Mouse (Mus musculus) kidney, postnatal 0 days (tissue): ENCODE measurements around the gene Gm5148. TPM values are rescaled to one million over a fixed set of nuclear protein-coding genes. Genes with fewer than 3 reads are reported as not detected.

Source experiments
- ATAC-seq: fragments of 200-750 bp; cut with Nextera tagmentation; replicated peaks from 2 replicates; pipeline ENCODE4 v1.8.0; 2017; ENCODE audit warnings: low read depth, moderate number of reproducible peaks, moderate TSS enrichment, moderate library complexity; ENCODE audit not compliant: low FRiP score
- DNase-seq: peaks from one replicate; pipeline ENCODE4 v3.0.0-alpha.2; 2016; ENCODE audit warnings: low spot score
- H3K27ac ChIP-seq: fragments of 300-500 bp; sonication (generic); 2 replicates; pipeline ENCODE4 v1.5.1; 2014; ENCODE audit warnings: mild to moderate bottlenecking
- H3K27me3 ChIP-seq: fragments of 300-500 bp; sonication (generic); 2 replicates; pipeline ENCODE4 v1.6.1; 2014; ENCODE audit warnings: low read length, mixed read lengths; ENCODE audit not compliant: insufficient read depth
- H3K36me3 ChIP-seq: fragments of 300-500 bp; sonication (generic); 2 replicates; pipeline ENCODE4 v1.6.1; 2014; ENCODE audit warnings: low read length, mixed read lengths; ENCODE audit not compliant: insufficient read depth
- H3K4me1 ChIP-seq: fragments of 300-500 bp; sonication (generic); replicated peaks from 2 replicates; pipeline ENCODE4 v1.6.1; 2014; ENCODE audit warnings: antibody characterized with exemption, low read length, mixed read lengths; ENCODE audit not compliant: insufficient read depth
- H3K4me2 ChIP-seq: fragments of 300-500 bp; sonication (generic); 2 replicates; pipeline ENCODE4 v1.6.1; 2014; ENCODE audit warnings: mild to moderate bottlenecking, low read length, moderate library complexity, mixed read lengths
- H3K4me3 ChIP-seq: fragments of 300-500 bp; sonication (generic); replicated peaks from 2 replicates; pipeline ENCODE4 v1.5.1; 2014; ENCODE audit warnings: low read depth, low read length
- H3K9ac ChIP-seq: fragments of 300-500 bp; sonication (generic); 2 replicates; pipeline ENCODE4 v1.6.1; 2014; ENCODE audit warnings: low read depth, low read length
- H3K9me3 ChIP-seq: fragments of 300-500 bp; sonication (generic); replicated peaks from 2 replicates; pipeline ENCODE4 v1.6.1; 2016; ENCODE audit warnings: low read length, inconsistent platforms, mixed read lengths
- CTCF ChIP-seq: IDR thresholded peaks from 2 replicates; pipeline ENCODE4 v1.5.1; 2016; ENCODE audit warnings: antibody characterized with exemption, low read depth, mild to moderate bottlenecking, moderate library complexity
- WGBS: fragments of 180-500 bp; shearing (Covaris S2); extraction: QIAGEN DNeasy Blood & Tissue Kit; methylation state at CpG from one replicate; pipeline ENCODE4 v1.1.7; 2014; 5-methylcytosine and 5-hydroxymethylcytosine counted together
- polyA plus RNA-seq: library from polyadenylated mRNA; unstranded; fragments of >200 nt; fragmentation: Nextera tagmentation; extraction: Ambion mirVana; gene quantifications from 2 replicates; pipeline ENCODE4 v1.2.1, GENCODE M21; 2015

The Gm5148 gene
- polyA plus RNA-seq, 1 experiment from 2014 or later, result 14.4 TPM

GRCm38 (mm10) chr3:37673513-37674261 lies 50.6 kb downstream of the Gm5148 start:
- 52% methylated on average over 13 of the region's 13 CpGs for WGBS
- peak; percentile 36 for ATAC-seq
- no peaks in the 10 kb centered on the region for H3K36me3 ChIP-seq
- no peaks in the 10 kb centered on the region for H3K27me3 ChIP-seq
- no peak overlapping the region for H3K27ac ChIP-seq
- no peak overlapping the region for H3K4me2 ChIP-seq
- peaks cover 14% of the 10 kb centered on the region for H3K4me1 ChIP-seq
- no peak for TF ChIP-seq CTCF
- H3K9me3 ChIP-seq, result 0 out of 2 replicates have a peak, but pooled peaks cover 13% of the 10 kb centered on the region
- no peak overlapping the region for H3K4me3 ChIP-seq
- no peak for DNase-seq
- no peak overlapping the region for H3K9ac ChIP-seq

GRCm38 (mm10) chr3:37672266-37673040 lies 51.8 kb downstream of the Gm5148 start:
- no peak for ATAC-seq
- Histone ChIP-seq H3K9ac (no peak overlapping the region), H3K27ac (no peak overlapping the region), H3K4me2 (no peak overlapping the region), H3K4me1 (peaks cover 14% of the 10 kb centered on the region), H3K9me3 (0 out of 2 replicates have a peak, but pooled peaks cover 16% of the 10 kb centered on the region), H3K36me3 (no peaks in the 10 kb centered on the region), H3K27me3 (no peaks in the 10 kb centered on the region), H3K4me3 (no peak overlapping the region)
- no peak for TF ChIP-seq CTCF
- 19% methylated on average over 15 of the region's 15 CpGs for WGBS
- no peak for DNase-seq

GRCm38 (mm10) chr3:37669100-37669499 lies 55.2 kb downstream of the Gm5148 start:
- no peaks in the 10 kb centered on the region for H3K36me3 ChIP-seq
- TF ChIP-seq CTCF, result no peak
- H3K27me3 ChIP-seq, result no peaks in the 10 kb centered on the region
- H3K4me1 ChIP-seq, result peaks cover 16% of the 10 kb centered on the region
- no peak for DNase-seq
- 97% methylated on average over 20 of the region's 20 CpGs for WGBS
- no peak overlapping the region for H3K4me3 ChIP-seq
- ATAC-seq, result no peak
- no peak overlapping the region for H3K9ac ChIP-seq
- 0 out of 2 replicates have a peak, but pooled peaks cover 16% of the 10 kb centered on the region for H3K9me3 ChIP-seq
- no peak overlapping the region for H3K4me2 ChIP-seq
- no peak overlapping the region for H3K27ac ChIP-seq

DNA sequence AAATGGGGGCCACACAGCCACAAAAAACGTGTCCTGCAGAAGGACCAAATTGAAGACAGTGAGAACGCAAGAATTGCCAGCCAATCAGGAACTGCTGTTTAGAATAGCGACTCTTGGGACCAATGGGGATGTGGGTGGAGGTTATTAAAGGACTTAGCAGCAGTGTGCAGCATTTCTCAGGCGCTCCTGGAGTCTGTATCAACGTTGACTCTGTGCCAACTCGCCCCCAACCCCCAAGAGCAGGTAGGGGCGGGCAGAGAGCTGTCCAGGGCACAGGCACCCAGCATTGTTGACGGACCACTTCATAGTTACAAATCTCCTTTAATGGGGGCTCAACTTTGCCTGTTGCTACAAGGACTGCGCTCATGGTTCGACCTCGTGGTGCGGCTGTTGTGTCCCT lies 55.6 kb downstream of the Gm5148 start:
- Histone ChIP-seq H3K4me2 (no peak overlapping the region), H3K9ac (no peak overlapping the region), H3K27ac (no peak overlapping the region), H3K4me3 (no peak overlapping the region), H3K9me3 (0 out of 2 replicates have a peak, but pooled peaks cover 16% of the 10 kb centered on the region), H3K4me1 (peaks cover 16% of the 10 kb centered on the region), H3K27me3 (no peaks in the 10 kb centered on the region), H3K36me3 (no peaks in the 10 kb centered on the region)
- WGBS, result 96% methylated on average over 12 of the region's 12 CpGs
- TF ChIP-seq CTCF, result no peak
- ATAC-seq, result no peak
- DNase-seq, result no peak

GRCm38 (mm10) chr3:37667736-37668135 lies 56.6 kb downstream of the Gm5148 start:
- H3K27me3 ChIP-seq, result no peaks in the 10 kb centered on the region
- H3K27ac ChIP-seq, result peak overlapping the region; percentile 28; the same call in 1 of the 2 replicates
- TF ChIP-seq CTCF, result peak; percentile 20; the same call in 1 of the 2 replicates
- DNase-seq, result no peak
- no peak overlapping the region for H3K9ac ChIP-seq
- 25% methylated on average over 7 of the region's 7 CpGs for WGBS
- no peak for ATAC-seq
- 0 out of 2 replicates have a peak, but pooled peaks cover 16% of the 10 kb centered on the region for H3K9me3 ChIP-seq
- H3K4me3 ChIP-seq, result no peak overlapping the region
- no peak overlapping the region for H3K4me2 ChIP-seq
- peaks cover 13% of the 10 kb centered on the region for H3K4me1 ChIP-seq
- H3K36me3 ChIP-seq, result no peaks in the 10 kb centered on the region

- H3K9ac ChIP-seq, result no peak overlapping the region
- DNase-seq (no peak), ATAC-seq (peak; percentile 22; the same call in 1 of the 2 replicates)
- TF ChIP-seq CTCF, result no peak
- no peaks in the 10 kb centered on the region for H3K36me3 ChIP-seq
- no peak overlapping the region for H3K4me2 ChIP-seq
- no peaks in the 10 kb centered on the region for H3K27me3 ChIP-seq
- 0 out of 2 replicates have a peak, but pooled peaks cover 16% of the 10 kb centered on the region for H3K9me3 ChIP-seq
- H3K27ac ChIP-seq, result peak overlapping the region; percentile 48; the same call in 1 of the 2 replicates
- H3K4me1 ChIP-seq, result peaks cover 6% of the 10 kb centered on the region; the same call in 1 of the 2 replicates
- 11% methylated on average over 2 of the region's 2 CpGs for WGBS
- no peak overlapping the region for H3K4me3 ChIP-seq
Observed at GRCm38 (mm10) chr3:37667119-37667467, 57.2 kb downstream of the Gm5148 start.
